Comparison of ENCODE assay signal across 8 mouse cellular contexts in genomic region chr2:35461971-35462787, GRCm38 (mm10). TPM values are rescaled to one million over a fixed set of nuclear protein-coding genes. Genes with fewer than 3 reads are reported as not detected.
DNase-seq lines count a peak whose midpoint lies in the region; ATAC-seq and TF ChIP-seq lines count a peak whose summit lies in the region.

No protein-coding gene starts in this region.

- intact Hi-C loops in left cerebral cortex, postnatal 14 days (cut with DNase I) = no loop called here

- no peak for TF ChIP-seq CTCF in layer of hippocampus, adult 2 months (conservative IDR thresholded peaks at IDR 0.05)
- TF ChIP-seq CTCF in bone marrow, adult 2 months (IDR thresholded peaks at IDR 0.05; ENCODE audit: control insufficient read depth, insufficient read depth, low read length) = no peak
- no peak for TF ChIP-seq CTCF in midbrain, postnatal 0 days (IDR thresholded peaks at IDR 0.05)

- no peaks in the 10 kb centered on the region for H3K27me3 ChIP-seq in heart, embryonic 10.5 days (ENCODE audit: insufficient read depth, poor library complexity, severe bottlenecking)
- H3K27me3 ChIP-seq in limb, embryonic 10.5 days (ENCODE audit: low read depth, poor library complexity, severe bottlenecking) = peaks cover 10% of the 10 kb centered on the region; the same call in 1 of the 2 replicates
- H3K27me3 ChIP-seq in midbrain, postnatal 0 days (ENCODE audit: insufficient read depth, low read length) = peaks cover 9% of the 10 kb centered on the region; the same call in 1 of the 2 replicates

- 0 out of 2 replicates have a peak overlapping the region, but pooled peaks have one; percentile 43 for H3K27ac ChIP-seq in layer of hippocampus, adult 2 months
- peak overlapping the region; percentile 69 for H3K27ac ChIP-seq in bone marrow, adult 2 months (ENCODE audit: control insufficient read depth, insufficient read depth, low read depth, low read length, poor library complexity)
- peak overlapping the region; percentile 94 for H3K27ac ChIP-seq in heart, embryonic 10.5 days
- peak overlapping the region; percentile 92 for H3K27ac ChIP-seq in limb, embryonic 10.5 days
- H3K27ac ChIP-seq in midbrain, postnatal 0 days (ENCODE audit: low read depth, low read length) = no peak overlapping the region

- WGBS in bone marrow, adult 2 months = under 1% methylated on average over 51 of the region's 52 CpGs
- WGBS in heart, embryonic 10.5 days = under 1% methylated on average over 51 of the region's 52 CpGs
- WGBS in limb, embryonic 10.5 days = 1% methylated on average over 45 of the region's 52 CpGs
- under 1% methylated on average over 37 of the region's 52 CpGs for WGBS in midbrain, postnatal 0 days

- no peak for DNase-seq in layer of hippocampus, adult 2 months (ENCODE audit: low spot score in 2 of 2)
- no peak for DNase-seq in layer of hippocampus, adult 11-12 months (ENCODE audit: low spot score)
- DNase-seq in heart, embryonic 10.5 days (ENCODE audit: low spot score) = peak; percentile 85
- DNase-seq in limb, embryonic 10.5 days (ENCODE audit: low spot score) = peak; percentile 66
- DNase-seq in midbrain, postnatal 0 days (ENCODE audit: low spot score) = peak; percentile 38
- no peak for DNase-seq in left cerebral cortex, postnatal 14 days (ENCODE audit: low spot score in 2 of 2)
- DNase-seq in urinary bladder, adult 2 months (ENCODE audit: low spot score) = no peak

- H3K4me2 ChIP-seq in midbrain, postnatal 0 days (ENCODE audit: low read depth, low read length, poor library complexity, severe bottlenecking) = peak overlapping the region; percentile 97

- H3K36me3 ChIP-seq in heart, embryonic 10.5 days = peaks cover 10% of the 10 kb centered on the region; the same call in 1 of the 2 replicates
- H3K36me3 ChIP-seq in limb, embryonic 10.5 days = no peaks in the 10 kb centered on the region
- no peaks in the 10 kb centered on the region for H3K36me3 ChIP-seq in midbrain, postnatal 0 days (ENCODE audit: insufficient read depth, low read length)

- peaks cover 5% of the 10 kb centered on the region; the same call in 1 of the 2 replicates for H3K4me1 ChIP-seq in bone marrow, adult 2 months (ENCODE audit: control insufficient read depth, insufficient read depth, low read length)
- H3K4me1 ChIP-seq in heart, embryonic 10.5 days = peaks cover 45% of the 10 kb centered on the region
- peaks cover 42% of the 10 kb centered on the region for H3K4me1 ChIP-seq in limb, embryonic 10.5 days
- peaks cover 6% of the 10 kb centered on the region; the same call in 1 of the 2 replicates for H3K4me1 ChIP-seq in midbrain, postnatal 0 days (ENCODE audit: insufficient read depth, low read length)

- peak overlapping the region; percentile 64 for H3K9ac ChIP-seq in midbrain, postnatal 0 days (replicated peaks; ENCODE audit: low read length, poor library complexity, severe bottlenecking)

- peak overlapping the region; percentile 55 for H3K4me3 ChIP-seq in layer of hippocampus, adult 2 months
- H3K4me3 ChIP-seq in bone marrow, adult 2 months (replicated peaks; ENCODE audit: control insufficient read depth, low read depth, low read length) = peak overlapping the region; percentile 90
- peak overlapping the region; percentile 79 for H3K4me3 ChIP-seq in heart, embryonic 10.5 days
- H3K4me3 ChIP-seq in limb, embryonic 10.5 days = peak overlapping the region; percentile 69
- peak overlapping the region; percentile 61 for H3K4me3 ChIP-seq in midbrain, postnatal 0 days (ENCODE audit: low read depth, low read length)

- H3K9me3 ChIP-seq in heart, embryonic 10.5 days = no peaks in the 10 kb centered on the region
- H3K9me3 ChIP-seq in limb, embryonic 10.5 days (replicated peaks) = no peaks in the 10 kb centered on the region
- H3K9me3 ChIP-seq in midbrain, postnatal 0 days (ENCODE audit: low read length) = no peaks in the 10 kb centered on the region

- peak; percentile 73 for ATAC-seq in midbrain, postnatal 0 days (ENCODE audit: low FRiP score)

- no peak; the same call in 1 of the 2 replicates for TF ChIP-seq POLR2A in bone marrow, adult 2 months (IDR thresholded peaks at IDR 0.05; ENCODE audit: borderline replicate concordance, control insufficient read depth, low read depth, low read length)

RNA-seq across cellular contexts. Expression of gene Ggta1, which starts 0.9 kb away (rescaled TPM):
- total RNA-seq in layer of hippocampus, adult 2 months (2021) = 1 to 10 TPM; 1.8 to 2.3 TPM
- polyA plus RNA-seq in bone marrow, adult 2 months (2011; ENCODE audit: insufficient read depth, insufficient read length, low replicate concordance, missing spikeins) = 7.3 and 16.2 TPM in 2 replicates
- 30.4 and 51.3 TPM in 2 replicates for polyA plus RNA-seq in heart, embryonic 10.5 days (2016; fragmentation: Nextera tagmentation; extraction: Ambion mirVana)
- polyA plus RNA-seq in limb, embryonic 10.5 days (2016; fragmentation: Nextera tagmentation; extraction: Ambion mirVana) = 6.5 and 6.6 TPM in 2 replicates
- total RNA-seq in midbrain, postnatal 0 days (2014; rRNA removed) = 5.1 and 5.4 TPM in 2 replicates
- polyA plus RNA-seq in midbrain, postnatal 0 days (2015; fragmentation: Nextera tagmentation; extraction: Ambion mirVana) = 3.8 and 3.9 TPM in 2 replicates
- 1 to 10 TPM; 2.9 to 3.5 TPM for total RNA-seq in left cerebral cortex, postnatal 14 days (2021)
- 16.5 and 17.1 TPM in 2 replicates for polyA plus RNA-seq in urinary bladder, adult 2 months (2012; rRNA removed)

Comparison
In these comparisons a context has a peak if more than half of its experiments do, and no peak if none do; other contexts are left out.
1. DNase-seq: peak in heart, embryonic 10.5 days (single experiment), limb, embryonic 10.5 days (single experiment) and midbrain, postnatal 0 days (single experiment); none in layer of hippocampus, adult 2 months (0 of 2), layer of hippocampus, adult 11-12 months (single experiment), left cerebral cortex, postnatal 14 days (0 of 2) and urinary bladder, adult 2 months (single experiment).
2. Peak in every context shown above with its lines, with median percentiles within 50 percentile points of each other: H3K4me3 ChIP-seq.